Mouse (Mus musculus) embryo, embryonic 10.5 days (tissue): ENCODE results near the gene Zfp710.
"Not testable (repeated sequence)": the region's sequence is repeated elsewhere in the genome, so short reads cannot be mapped to it uniquely, and the experiment has no call there.

Experiments used
- DNase-seq: peaks from one replicate; pipeline ENCODE4 v3.0.0-alpha.2; 2015; ENCODE audit warnings: low spot score

Gene Zfp710

GRCm38 (mm10) chr7:80024521-80025390, at the start of gene Zfp710:
Zfp710 (plus strand) TSS chr7:80024814.
- peak; percentile 91 for DNase-seq

- DNase-seq: no peak
Observed at GRCm38 (mm10) chr7:79975316-79975715, 49.3 kb upstream of the Zfp710 start.

DNA sequence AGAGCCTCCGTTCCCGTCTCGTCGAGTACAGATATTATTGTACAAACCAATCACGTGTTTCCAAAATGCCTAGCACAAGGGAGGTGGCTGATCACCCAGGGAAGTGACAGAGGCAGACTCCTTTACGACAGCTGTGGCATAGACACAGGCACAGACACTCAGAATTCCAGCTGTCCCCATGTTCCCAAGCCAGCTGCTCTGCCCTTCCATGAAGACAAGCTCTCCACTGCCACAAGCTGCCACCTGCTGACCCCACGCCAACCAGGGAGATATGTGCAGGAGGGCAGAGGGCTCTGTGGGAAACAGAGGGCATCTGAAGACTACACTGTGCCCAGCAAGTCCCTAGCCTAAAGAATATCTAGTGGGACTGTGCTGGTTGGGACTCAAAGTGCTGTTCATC, 37.9 kb upstream of the Zfp710 start:
- no peak for DNase-seq

- peak; percentile 10 for DNase-seq
Observed at GRCm38 (mm10) chr7:79987745-79988144, 36.9 kb upstream of the Zfp710 start.

DNA sequence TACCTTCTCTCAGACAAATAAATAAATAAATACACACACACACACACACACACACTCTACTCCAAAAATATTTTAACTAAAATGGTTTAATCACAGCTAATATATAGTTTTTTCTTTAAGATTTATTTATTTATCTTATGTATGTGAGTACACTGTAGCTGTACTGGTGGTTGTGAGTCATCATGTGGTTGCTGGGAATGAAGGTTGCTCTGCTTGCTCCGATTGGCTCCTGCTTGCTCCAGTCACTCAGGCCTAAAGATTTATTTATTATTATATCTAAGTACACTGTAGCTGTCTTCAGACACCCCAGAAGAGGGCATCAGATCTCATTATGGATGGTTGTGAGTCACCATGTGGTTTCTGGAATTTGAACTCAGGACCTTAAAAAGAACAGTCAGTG, 36.1 kb upstream of the Zfp710 start:
- DNase-seq: not testable (repeated sequence)

GRCm38 (mm10) chr7:79994476-79994875, 30.1 kb upstream of the Zfp710 start:
- DNase-seq: peak; percentile 66

- no peak for DNase-seq
Observed at GRCm38 (mm10) chr7:79997761-79998160, 26.9 kb upstream of the Zfp710 start.

- no peak for DNase-seq
Observed at GRCm38 (mm10) chr7:80002353-80003055, 22.1 kb upstream of the Zfp710 start.

GRCm38 (mm10) chr7:80004776-80005554, 19.6 kb upstream of the Zfp710 start:
- DNase-seq: no peak

GRCm38 (mm10) chr7:80010680-80011079, 13.9 kb upstream of the Zfp710 start:
- no peak for DNase-seq

- DNase-seq: peak; percentile 65
Observed at GRCm38 (mm10) chr7:80011470-80011869, 13.1 kb upstream of the Zfp710 start.

GRCm38 (mm10) chr7:80013884-80014550, 10.6 kb upstream of the Zfp710 start:
- DNase-seq: no peak

DNA sequence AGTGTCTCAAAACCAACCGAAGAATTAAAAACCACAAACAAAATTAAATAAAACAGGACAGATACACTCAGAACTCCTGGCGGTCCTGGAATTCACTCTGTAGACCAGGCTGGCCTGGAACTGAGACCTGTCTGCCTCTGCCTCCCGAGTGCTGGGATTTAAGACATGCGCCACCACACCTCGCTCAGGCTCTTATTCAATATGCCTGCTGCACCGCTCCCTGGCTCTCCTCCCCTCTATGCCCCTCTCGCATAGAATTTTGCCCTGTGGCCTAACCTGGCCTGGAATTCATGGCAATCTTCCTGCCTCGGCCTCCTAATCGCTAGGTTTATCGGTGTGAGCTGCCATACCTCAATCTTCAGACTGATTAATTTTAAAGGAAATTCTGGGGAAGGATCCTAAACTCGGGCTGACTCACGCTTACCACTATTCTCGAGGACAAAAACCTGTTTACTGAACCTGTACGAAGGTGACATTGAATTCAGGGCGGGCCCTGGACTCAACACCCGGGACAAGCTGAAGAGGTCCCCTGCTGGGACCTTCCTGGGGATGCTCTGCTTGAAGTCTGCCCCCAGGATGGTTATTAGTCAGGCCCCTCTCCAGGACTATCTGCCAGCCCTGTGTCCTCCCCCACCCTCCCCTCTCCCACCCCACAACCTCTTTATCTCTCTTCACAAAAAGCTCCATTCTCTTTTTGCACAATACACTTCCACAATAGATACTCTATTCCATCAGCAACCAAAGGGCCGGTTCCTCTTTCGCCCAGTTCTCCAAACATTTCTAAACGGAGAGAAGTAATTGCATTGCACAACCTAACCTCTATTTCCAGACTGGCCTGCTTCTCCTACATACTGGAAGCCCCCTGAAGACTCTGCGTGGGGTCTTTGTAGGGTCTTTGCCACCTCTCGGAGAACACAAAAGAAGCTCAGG, 9.5 kb upstream of the Zfp710 start:
- DNase-seq: no peak

GRCm38 (mm10) chr7:80018506-80019452, 5.8 kb upstream of the Zfp710 start:
- DNase-seq: no peak

DNA sequence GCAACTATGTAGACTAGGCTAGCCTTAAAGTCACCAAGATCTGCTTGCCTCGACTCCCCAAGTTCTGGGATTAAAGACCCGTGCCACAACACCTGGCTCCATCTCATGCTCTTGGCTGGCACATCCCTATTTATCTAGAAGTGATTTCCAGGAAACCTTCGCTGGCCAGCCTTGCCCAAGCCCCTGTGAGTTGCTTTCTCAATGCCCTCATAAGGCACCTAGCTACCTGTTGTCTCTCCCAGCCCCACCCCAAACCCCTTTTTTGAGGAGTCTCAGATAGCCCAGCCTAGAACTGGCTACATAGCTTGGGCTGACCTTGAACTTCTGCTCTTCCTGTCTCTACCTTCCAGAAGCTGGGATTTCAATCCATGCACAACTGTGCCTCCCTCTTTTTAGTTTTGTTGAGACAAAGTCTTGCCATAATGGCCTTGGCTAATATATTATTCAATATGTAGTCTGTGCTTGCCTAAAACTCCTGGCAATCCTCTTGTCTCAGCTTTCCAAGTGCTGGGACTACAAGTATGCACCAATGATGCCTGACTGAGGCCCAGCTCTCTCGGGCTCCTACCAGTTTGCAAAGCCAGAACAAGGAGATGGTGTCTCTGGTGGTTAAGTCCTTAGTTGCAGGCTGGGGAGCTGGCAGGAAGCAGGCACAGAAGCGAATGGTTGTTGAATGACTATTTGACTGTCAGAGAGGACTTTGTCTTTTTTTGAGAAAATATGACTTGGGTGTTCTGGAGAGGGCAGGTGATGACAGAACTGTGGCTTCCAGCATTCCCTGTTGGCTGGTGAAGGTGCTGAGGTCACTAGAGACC, 786 bp upstream of the Zfp710 start:
- peak; percentile 63 for DNase-seq

GRCm38 (mm10) chr7:80025391-80026117, 940 bp downstream of the Zfp710 start:
- DNase-seq: peak; percentile 70

DNA sequence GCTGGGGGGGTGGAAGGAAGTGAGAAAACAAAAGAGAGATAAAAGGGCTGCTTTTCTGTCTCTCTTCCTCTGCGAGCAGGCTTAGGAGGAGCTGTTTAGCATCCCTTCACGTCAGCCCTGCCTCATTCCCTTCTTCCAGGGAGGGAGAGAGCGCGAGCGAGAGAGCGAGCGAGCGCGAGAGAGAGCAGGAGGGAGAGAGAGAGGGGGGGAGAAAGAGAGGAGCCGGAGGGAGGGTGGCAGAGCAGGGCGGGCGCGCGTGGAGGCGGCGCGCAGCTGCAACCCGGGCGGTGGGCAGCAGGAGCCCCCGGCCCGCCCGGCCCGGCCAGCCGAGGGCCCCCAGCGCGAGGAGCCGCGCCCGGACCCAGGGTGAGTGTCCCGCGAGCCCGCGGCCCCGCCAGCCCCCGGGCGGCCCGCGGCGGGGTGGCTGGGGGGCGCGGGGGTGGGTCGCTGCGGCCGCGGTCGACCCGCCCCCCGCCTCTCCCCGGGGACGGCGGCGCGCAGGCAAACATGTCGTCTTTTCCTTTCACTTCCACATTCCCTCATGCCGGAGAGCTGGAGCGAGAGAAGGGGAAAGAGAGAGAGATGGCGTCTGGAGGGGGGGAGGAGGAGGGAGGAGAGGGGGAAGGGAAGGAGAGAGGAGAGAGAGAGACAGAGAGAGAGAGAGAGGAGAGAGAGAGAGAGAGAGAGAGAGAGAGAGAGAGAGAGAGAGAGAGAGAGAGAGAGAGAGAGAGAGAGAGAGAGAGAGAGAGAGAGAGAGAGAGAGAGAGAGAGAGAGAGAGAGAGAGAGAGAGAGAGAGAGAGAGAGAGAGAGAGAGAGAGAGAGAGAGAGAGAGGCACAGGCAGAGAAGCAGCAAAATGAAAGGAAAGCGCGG, 1.7 kb downstream of the Zfp710 start:
- DNase-seq: peak; percentile 78
